Mouse (Mus musculus): Measurements from ENCODE around the gene Metap1d. TPM values are rescaled to one million over a fixed set of nuclear protein-coding genes. Genes with fewer than 3 reads are reported as not detected.

The Metap1d gene
- polyA plus RNA-seq, 2 experiments from 2014 or later: 16.0 to 19.0 TPM

GRCm38 (mm10) chr2:71475760-71476159, 22.7 kb downstream of the Metap1d start:
- ATAC-seq: no peak

- no peak for ATAC-seq
Observed at GRCm38 (mm10) chr2:71477787-71478186, 24.7 kb downstream of the Metap1d start.

GRCm38 (mm10) chr2:71479917-71480316, 26.8 kb downstream of the Metap1d start:
- no peak for ATAC-seq

- ATAC-seq: no peak
Observed at GRCm38 (mm10) chr2:71481825-71482224, 28.7 kb downstream of the Metap1d start.

GRCm38 (mm10) chr2:71483046-71483716, 30.1 kb downstream of the Metap1d start:
- no peak for ATAC-seq

GRCm38 (mm10) chr2:71483717-71484066, 30.6 kb downstream of the Metap1d start:
- no peak for ATAC-seq

GRCm38 (mm10) chr2:71491295-71491694, 38.2 kb downstream of the Metap1d start:
- ATAC-seq: no peak

- ATAC-seq: no peak
Observed at GRCm38 (mm10) chr2:71493161-71493683, 40.1 kb downstream of the Metap1d start.

GRCm38 (mm10) chr2:71494503-71494902, 41.4 kb downstream of the Metap1d start:
- ATAC-seq: no peak

- ATAC-seq: no peak
Observed at GRCm38 (mm10) chr2:71494971-71495370, 41.9 kb downstream of the Metap1d start.

GRCm38 (mm10) chr2:71497175-71497574, 44.1 kb downstream of the Metap1d start:
- ATAC-seq: no peak

- ATAC-seq: no peak
Observed at GRCm38 (mm10) chr2:71499276-71500230, 46.5 kb downstream of the Metap1d start.

GRCm38 (mm10) chr2:71504852-71505251, 51.8 kb downstream of the Metap1d start:
- ATAC-seq: no peak

- no peak for ATAC-seq
Observed at GRCm38 (mm10) chr2:71511209-71511608, 58.1 kb downstream of the Metap1d start.

GRCm38 (mm10) chr2:71512326-71512725, 59.2 kb downstream of the Metap1d start:
- no peak for ATAC-seq

- no peak for ATAC-seq
Observed at GRCm38 (mm10) chr2:71516995-71517394, 63.9 kb downstream of the Metap1d start.

GRCm38 (mm10) chr2:71517466-71518099, 64.5 kb downstream of the Metap1d start:
- no peak for ATAC-seq

- ATAC-seq: no peak
Observed at GRCm38 (mm10) chr2:71522871-71523270, 69.8 kb downstream of the Metap1d start.

- ATAC-seq: no peak
Observed at GRCm38 (mm10) chr2:71523431-71523830, 70.4 kb downstream of the Metap1d start.

GRCm38 (mm10) chr2:71524763-71525162, 71.7 kb downstream of the Metap1d start:
- no peak for ATAC-seq

- ATAC-seq: no peak
Observed at GRCm38 (mm10) chr2:71526595-71527322, 73.7 kb downstream of the Metap1d start.

- ATAC-seq: no peak
Observed at GRCm38 (mm10) chr2:71527323-71528013, 74.4 kb downstream of the Metap1d start.

All from activated CD4-positive, CD25-positive, alpha-beta regulatory T cell, adult 4 months (primary cell).